Mouse (Mus musculus): Measurements from ENCODE around the gene Slc16a9. TPM values are rescaled to one million over a fixed set of nuclear protein-coding genes. Genes with fewer than 3 reads are reported as not detected.

Gene Slc16a9
- polyA plus RNA-seq, 1 experiment from 2014 or later, result 0.16 TPM

DNA sequence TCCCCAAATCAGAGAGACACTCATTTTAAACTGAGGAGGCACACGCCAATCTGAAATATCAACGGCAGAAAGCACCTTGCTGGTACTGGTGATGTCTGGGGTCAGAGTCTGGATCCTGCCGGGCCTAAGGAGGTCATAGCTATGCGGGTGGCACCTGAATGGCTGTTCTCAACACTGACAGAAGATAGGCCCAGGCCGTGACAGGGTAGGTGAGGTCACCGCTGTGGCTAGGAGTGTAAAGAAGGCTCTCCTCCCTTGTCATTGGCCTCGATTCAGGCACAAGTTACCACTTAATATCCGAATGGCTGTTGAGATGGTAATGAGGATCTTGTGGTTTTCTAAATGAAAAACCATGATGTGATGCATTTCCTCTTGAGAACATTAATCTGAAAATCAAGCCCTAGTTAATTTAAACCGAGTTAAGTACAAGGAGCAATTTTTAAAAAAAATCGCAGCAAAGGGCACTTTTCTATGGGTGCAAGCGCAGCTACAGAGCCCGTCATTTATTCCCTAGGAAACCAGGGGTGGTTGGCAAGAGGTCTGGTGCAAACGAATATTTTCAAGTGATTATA, 72.6 kb downstream of the Slc16a9 start:
- H3K27ac ChIP-seq (replicated peaks; ENCODE audit: low read depth, low read length), result no peak overlapping the region
- ATAC-seq (ENCODE audit: insufficient number of reproducible peaks, low FRiP score, low TSS enrichment, low read depth) (no peak), DNase-seq (ENCODE audit: low spot score) (no peak)
- H3K4me3 ChIP-seq (ENCODE audit: low read depth, low read length), result no peak overlapping the region
- H3K27me3 ChIP-seq (ENCODE audit: control insufficient read depth, insufficient read depth, low read length), result no peaks in the 10 kb centered on the region
- 85% methylated on average over 13 of the region's 13 CpGs for WGBS
- no peaks in the 10 kb centered on the region for H3K36me3 ChIP-seq (ENCODE audit: control insufficient read depth, insufficient read depth, low read length)
- H3K9me3 ChIP-seq (ENCODE audit: control insufficient read depth, low read length), result no peaks in the 10 kb centered on the region
- H3K9ac ChIP-seq (ENCODE audit: low read length), result no peak overlapping the region
- no peaks in the 10 kb centered on the region for H3K4me1 ChIP-seq (ENCODE audit: control insufficient read depth, insufficient read depth, low read length)
- H3K4me2 ChIP-seq (ENCODE audit: low read depth, severe bottlenecking), result no peak overlapping the region

GRCm38 (mm10) chr10:70318630-70319029, 73.7 kb downstream of the Slc16a9 start:
- 5% methylated on average over 3 of the region's 3 CpGs for WGBS
- Histone ChIP-seq H3K9ac (ENCODE audit: low read length) (no peak overlapping the region), H3K4me2 (ENCODE audit: low read depth, severe bottlenecking) (no peak overlapping the region), H3K27ac (replicated peaks; ENCODE audit: low read depth, low read length) (no peak overlapping the region), H3K9me3 (ENCODE audit: control insufficient read depth, low read length) (no peaks in the 10 kb centered on the region), H3K36me3 (ENCODE audit: control insufficient read depth, insufficient read depth, low read length) (no peaks in the 10 kb centered on the region), H3K4me1 (ENCODE audit: control insufficient read depth, insufficient read depth, low read length) (no peaks in the 10 kb centered on the region), H3K27me3 (ENCODE audit: control insufficient read depth, insufficient read depth, low read length) (no peaks in the 10 kb centered on the region), H3K4me3 (ENCODE audit: low read depth, low read length) (no peak overlapping the region)
- ATAC-seq (ENCODE audit: insufficient number of reproducible peaks, low FRiP score, low TSS enrichment, low read depth) (no peak), DNase-seq (ENCODE audit: low spot score) (peak; percentile 61)

DNA sequence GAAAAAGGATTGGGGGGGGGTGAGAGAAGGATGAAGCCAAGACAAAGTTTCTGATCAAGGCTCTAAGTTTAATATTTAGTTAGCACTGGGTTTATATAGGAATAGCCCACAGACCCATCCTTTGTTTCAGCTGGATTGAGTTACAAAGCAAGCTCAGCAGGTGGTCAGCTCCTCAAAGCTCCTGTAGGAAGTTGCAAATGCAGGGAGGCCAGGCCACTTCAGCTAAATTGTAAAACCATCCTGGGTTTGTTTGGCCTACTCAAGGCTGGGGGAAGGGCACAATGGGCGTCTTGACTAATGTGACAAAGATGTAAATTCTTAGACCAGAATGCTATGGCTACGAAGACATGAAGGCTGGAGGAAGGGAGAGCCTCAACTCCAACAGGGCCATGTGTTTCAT, 80.6 kb downstream of the Slc16a9 start:
- no peaks in the 10 kb centered on the region for H3K4me1 ChIP-seq (ENCODE audit: control insufficient read depth, insufficient read depth, low read length)
- H3K27ac ChIP-seq (replicated peaks; ENCODE audit: low read depth, low read length), result no peak overlapping the region
- WGBS, result 23% methylated on average over 2 of the region's 2 CpGs
- H3K9ac ChIP-seq (ENCODE audit: low read length), result no peak overlapping the region
- H3K36me3 ChIP-seq (ENCODE audit: control insufficient read depth, insufficient read depth, low read length), result no peaks in the 10 kb centered on the region
- no peak for DNase-seq (ENCODE audit: low spot score)
- no peaks in the 10 kb centered on the region for H3K9me3 ChIP-seq (ENCODE audit: control insufficient read depth, low read length)
- ATAC-seq (ENCODE audit: insufficient number of reproducible peaks, low FRiP score, low TSS enrichment, low read depth), result no peak
- no peak overlapping the region for H3K4me2 ChIP-seq (ENCODE audit: low read depth, severe bottlenecking)
- H3K27me3 ChIP-seq (ENCODE audit: control insufficient read depth, insufficient read depth, low read length), result no peaks in the 10 kb centered on the region
- no peak overlapping the region for H3K4me3 ChIP-seq (ENCODE audit: low read depth, low read length)

- Histone ChIP-seq H3K9ac (ENCODE audit: low read length) (no peak overlapping the region), H3K27ac (replicated peaks; ENCODE audit: low read depth, low read length) (no peak overlapping the region), H3K4me2 (ENCODE audit: low read depth, severe bottlenecking) (no peak overlapping the region), H3K27me3 (ENCODE audit: control insufficient read depth, insufficient read depth, low read length) (no peaks in the 10 kb centered on the region), H3K9me3 (ENCODE audit: control insufficient read depth, low read length) (no peaks in the 10 kb centered on the region), H3K4me1 (ENCODE audit: control insufficient read depth, insufficient read depth, low read length) (no peaks in the 10 kb centered on the region), H3K4me3 (ENCODE audit: low read depth, low read length) (no peak overlapping the region), H3K36me3 (ENCODE audit: control insufficient read depth, insufficient read depth, low read length) (no peaks in the 10 kb centered on the region)
- WGBS, result 88% methylated on average over 6 of the region's 6 CpGs
- DNase-seq (ENCODE audit: low spot score) (no peak), ATAC-seq (ENCODE audit: insufficient number of reproducible peaks, low FRiP score, low TSS enrichment, low read depth) (no peak)
These were observed 82.4 kb downstream of the Slc16a9 start for GRCm38 (mm10) chr10:70327331-70327730.

DNA sequence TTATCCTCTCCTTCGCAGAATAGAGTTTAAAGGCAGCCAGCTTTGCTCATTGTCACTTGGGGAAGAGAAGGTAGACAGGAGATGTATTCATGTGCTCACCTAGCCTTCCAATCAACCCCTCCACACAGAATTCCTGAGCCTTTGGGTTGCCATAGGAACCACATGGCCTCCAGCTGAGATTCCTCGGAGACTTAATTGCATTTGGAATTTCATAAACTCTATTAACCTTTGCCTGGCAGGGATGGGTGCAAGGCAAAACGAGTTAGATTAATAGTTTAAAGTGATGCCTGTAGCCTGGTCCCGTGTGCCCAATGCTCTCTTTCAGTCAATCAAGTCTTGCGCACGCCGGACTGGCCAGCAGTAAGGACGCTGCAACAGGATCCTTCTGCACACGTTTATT, 83.2 kb downstream of the Slc16a9 start:
- H3K4me1 ChIP-seq (ENCODE audit: control insufficient read depth, insufficient read depth, low read length), result no peaks in the 10 kb centered on the region
- H3K4me2 ChIP-seq (ENCODE audit: low read depth, severe bottlenecking), result no peak overlapping the region
- no peak overlapping the region for H3K4me3 ChIP-seq (ENCODE audit: low read depth, low read length)
- ATAC-seq (ENCODE audit: insufficient number of reproducible peaks, low FRiP score, low TSS enrichment, low read depth) (no peak), DNase-seq (ENCODE audit: low spot score) (no peak)
- WGBS, result 78% methylated on average over 8 of the region's 9 CpGs
- H3K9ac ChIP-seq (ENCODE audit: low read length), result no peak overlapping the region
- no peaks in the 10 kb centered on the region for H3K9me3 ChIP-seq (ENCODE audit: control insufficient read depth, low read length)
- no peak overlapping the region for H3K27ac ChIP-seq (replicated peaks; ENCODE audit: low read depth, low read length)
- no peaks in the 10 kb centered on the region for H3K27me3 ChIP-seq (ENCODE audit: control insufficient read depth, insufficient read depth, low read length)
- no peaks in the 10 kb centered on the region for H3K36me3 ChIP-seq (ENCODE audit: control insufficient read depth, insufficient read depth, low read length)

Other genes starting within 250 kb of the Slc16a9 start
- gene Ccdc6, start 148.0 kb upstream of the Slc16a9 start, polyA plus RNA-seq (2014; fragmentation: Nextera tagmentation; extraction: Ambion mirVana), result 21.1 and 22.6 TPM in 2 replicates
- gene Mrln, start 40.4 kb upstream of the Slc16a9 start, polyA plus RNA-seq (2014; fragmentation: Nextera tagmentation; extraction: Ambion mirVana), result 9.9 and 10.4 TPM in 2 replicates
- 9.8 and 10.3 TPM in 2 replicates for gene Fam13c, start 195.4 kb downstream of the Slc16a9 start, polyA plus RNA-seq (2014; fragmentation: Nextera tagmentation; extraction: Ambion mirVana)

Data from limb, embryonic 11.5 days (tissue).